Mouse (Mus musculus): ENCODE results near the gene Gtf3c4.

DNA sequence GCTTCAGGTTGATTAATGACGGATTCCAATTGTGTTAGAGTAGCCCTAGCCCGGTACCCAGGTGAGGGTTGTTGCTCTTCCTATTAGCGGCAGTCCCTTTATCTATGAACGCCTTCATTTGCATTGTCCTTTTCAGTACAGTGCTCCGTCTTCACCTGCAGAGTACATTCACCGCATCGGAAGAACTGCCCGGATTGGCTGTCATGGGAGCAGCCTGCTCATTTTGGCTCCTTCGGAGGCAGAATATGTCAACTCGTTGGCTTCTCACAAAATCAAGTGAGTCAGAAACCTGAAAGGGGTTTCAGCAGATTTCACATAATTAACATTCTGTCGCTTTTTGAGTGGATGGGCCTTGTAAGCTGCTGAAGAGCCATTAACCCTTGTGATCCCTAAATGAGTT, 35.4 kb upstream of the Gtf3c4 start:
- TF ChIP-seq EP300 (optimal IDR thresholded peaks at IDR 0.05) = no peak
- TF ChIP-seq CTCF (IDR thresholded peaks at IDR 0.05; ENCODE audit: low read depth) = no peak

Data from stomach, postnatal 0 days (tissue).